Mouse (Mus musculus) central nervous system, embryonic 11.5 days (tissue): ENCODE measurements around the gene C2cd4c. TPM values are rescaled to one million over a fixed set of nuclear protein-coding genes. Genes with fewer than 3 reads are reported as not detected.

ENCODE experiments used
- polyA plus RNA-seq: library from polyadenylated mRNA; depleted of rRNA; stranded (reverse); fragments of >200 nt; gene quantifications from 2 replicates; pipeline ENCODE4 v1.2.3, GENCODE M21; 2012; rRNA removed

Gene C2cd4c
- 1.3 and 1.4 TPM in 2 replicates for polyA plus RNA-seq

DNA sequence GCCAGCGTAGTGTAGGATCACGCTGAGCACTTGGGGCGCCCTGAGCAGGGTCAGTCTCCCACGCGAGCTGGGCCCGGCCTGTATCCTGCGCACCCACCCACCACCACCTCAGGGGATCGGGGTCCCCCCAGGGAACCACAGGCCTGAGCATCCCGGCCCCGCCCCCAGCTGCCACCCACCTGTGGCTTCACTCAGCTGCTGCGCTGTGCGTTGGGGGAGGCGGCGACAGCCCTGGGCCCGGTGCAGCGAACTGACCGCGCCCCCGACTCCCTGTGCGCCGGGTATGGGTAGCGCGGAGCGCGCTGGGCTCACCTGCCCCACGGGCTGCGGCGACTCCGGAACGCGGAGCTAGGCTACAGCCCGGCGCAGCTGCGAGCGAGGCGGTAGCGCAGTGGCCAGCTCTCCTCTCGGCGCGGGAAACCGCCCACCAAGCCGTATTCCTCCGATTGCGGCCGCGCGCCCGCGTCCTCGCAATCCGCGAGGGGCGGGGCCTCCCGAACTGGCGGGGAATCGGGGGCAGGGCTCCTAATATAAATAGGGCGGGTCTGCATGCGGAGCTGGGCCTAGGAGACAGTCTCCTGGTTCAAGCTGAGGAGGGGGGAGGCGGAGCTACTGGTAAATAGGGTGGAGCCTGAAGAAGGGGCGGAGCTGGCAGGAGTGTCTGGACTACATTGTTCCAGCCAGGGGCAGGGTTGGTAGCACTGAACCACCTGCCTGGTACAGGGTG lies at the start of gene C2cd4c:
C2cd4c (minus strand) TSS at position 448 of the 727 bp plus-strand sequence.

DNA sequence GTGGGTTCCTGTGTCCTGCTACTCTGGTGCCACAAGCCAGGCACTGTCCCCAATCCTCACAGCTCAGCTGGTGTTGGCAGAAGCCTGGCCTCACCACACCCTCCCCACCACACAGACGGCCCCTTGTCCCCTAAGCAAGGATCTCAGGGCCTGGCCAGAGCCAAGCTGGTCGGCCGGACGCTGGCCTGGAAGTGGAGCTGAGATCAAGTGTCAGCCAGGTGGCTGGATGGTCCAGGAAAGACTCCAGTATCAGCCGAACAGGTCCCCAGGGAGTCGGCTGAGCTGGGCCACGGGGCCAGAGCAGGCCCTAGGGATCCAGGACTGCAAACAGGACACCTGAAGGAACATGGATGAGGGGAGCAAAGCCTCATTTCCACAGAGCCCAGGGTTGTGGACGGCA lies 31.9 kb upstream of the C2cd4c start, which contains the start of gene Odf3l2:
Odf3l2 (minus strand) TSS at position 28 of the 400 bp plus-strand sequence.

DNA sequence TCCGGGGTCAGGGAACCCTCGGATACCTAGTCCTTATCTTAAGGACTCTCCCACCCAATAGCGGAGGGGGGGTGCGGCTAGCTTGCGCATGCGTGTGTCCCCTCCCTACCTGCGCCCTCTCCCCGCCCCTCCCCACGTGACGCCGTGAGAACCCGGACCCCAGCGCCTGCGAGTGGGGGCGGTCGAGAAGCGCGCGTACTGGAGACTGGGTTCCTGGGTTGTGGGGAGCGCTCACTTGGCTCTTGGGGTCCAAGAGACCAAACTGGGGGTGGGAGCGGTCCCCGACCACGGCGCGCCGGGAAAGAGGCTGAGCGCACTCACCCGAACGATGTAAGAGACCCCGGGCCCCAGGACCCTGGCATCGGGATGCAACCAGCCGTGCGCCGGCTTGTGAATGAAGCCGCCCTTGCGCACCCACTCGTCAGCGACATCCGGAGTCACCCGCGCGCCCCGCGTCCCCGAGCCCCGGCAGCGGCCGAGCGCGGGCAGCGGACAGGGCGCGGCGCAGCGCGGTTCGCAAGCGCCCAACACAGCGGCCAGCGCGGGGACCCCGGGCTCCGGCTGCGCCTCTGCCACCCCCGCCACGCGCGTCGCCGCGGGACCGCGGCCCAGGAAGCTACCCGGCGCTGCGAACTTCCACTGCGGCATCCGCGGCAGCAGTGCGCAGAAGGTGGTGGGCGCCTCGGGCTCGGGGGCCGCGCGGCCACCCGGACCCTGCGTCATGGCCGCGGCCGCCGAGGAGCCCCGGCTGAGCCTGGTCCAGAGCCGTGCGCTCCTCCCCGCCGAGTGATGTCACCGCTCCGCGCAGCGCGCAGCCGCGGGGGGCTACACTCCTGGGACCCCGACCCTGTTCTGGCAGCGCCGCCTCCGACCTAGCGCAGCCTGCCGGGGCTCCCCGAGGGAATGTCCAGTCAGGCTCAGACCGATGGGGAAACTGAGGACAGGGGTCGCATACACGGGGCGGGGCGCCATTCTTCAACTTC lies 23.6 kb upstream of the C2cd4c start, which contains the start of gene Shc2:
Shc2 (minus strand) TSS at position 791 of the 983 bp plus-strand sequence.

DNA sequence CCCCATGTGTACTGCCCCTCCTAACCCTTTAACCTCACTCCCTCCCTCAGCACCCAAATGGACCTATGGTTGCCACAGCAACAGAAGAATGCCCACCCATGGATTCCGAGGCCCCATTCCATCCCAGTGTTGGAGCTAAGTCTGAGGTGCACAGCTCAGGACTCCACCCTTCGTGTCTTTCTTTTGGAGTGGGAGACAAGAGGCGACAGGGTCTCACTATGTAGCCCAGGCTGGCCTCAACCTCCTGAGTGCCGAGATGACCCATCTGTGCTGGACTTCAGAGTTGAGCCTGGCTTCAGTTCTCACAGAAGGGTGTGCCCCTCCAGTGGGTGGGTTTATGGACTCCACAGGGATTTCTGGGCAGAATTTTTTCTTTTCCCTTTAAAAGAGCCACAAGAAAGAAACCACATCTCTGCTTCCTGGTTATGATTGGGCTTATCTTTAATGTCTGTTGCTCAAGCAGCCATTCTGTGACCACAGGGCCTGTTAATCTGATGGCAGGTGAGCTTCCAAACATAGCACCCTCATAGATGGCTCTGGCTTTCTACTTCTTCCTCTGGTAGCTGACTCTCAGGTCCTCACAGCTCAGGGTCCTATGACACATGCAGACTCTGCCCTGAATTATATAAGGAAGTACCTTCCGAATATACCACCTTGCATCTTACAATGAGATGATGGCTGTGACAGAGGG lies 26.6 kb downstream of the C2cd4c start, which contains the start of gene Theg:
Theg (minus strand) TSS at position 271 of the 691 bp plus-strand sequence.

Other genes with a start within 250 kb of the C2cd4c start
- gene Vmn2r83, start 145.3 kb downstream of the C2cd4c start, polyA plus RNA-seq, result not detected in 2 replicates
- gene Plpp2, start 80.2 kb downstream of the C2cd4c start, polyA plus RNA-seq, result 5.5 and 10.1 TPM in 2 replicates
- 120 and 122 TPM in 2 replicates for gene Mier2, start 58.8 kb downstream of the C2cd4c start, polyA plus RNA-seq
- not detected in 2 replicates for gene Theg, start 26.7 kb downstream of the C2cd4c start, polyA plus RNA-seq
- gene Shc2, start 23.9 kb upstream of the C2cd4c start, polyA plus RNA-seq, result 29.5 and 34.5 TPM in 2 replicates
- not detected in 2 replicates for gene Odf3l2, start 31.7 kb upstream of the C2cd4c start, polyA plus RNA-seq
- 0.50 and 2.5 TPM in 2 replicates for gene Madcam1, start 50.5 kb upstream of the C2cd4c start, polyA plus RNA-seq
- gene Tpgs1, start 55.3 kb upstream of the C2cd4c start, polyA plus RNA-seq, result 47.9 and 61.7 TPM in 2 replicates
- gene Cdc34, start 68.2 kb upstream of the C2cd4c start, polyA plus RNA-seq, result 177 and 195 TPM in 2 replicates
- gene Gzmm, start 75.0 kb upstream of the C2cd4c start, polyA plus RNA-seq, result 0.81 and 1.5 TPM in 2 replicates
- 332 and 473 TPM in 2 replicates for gene Bsg, start 90.5 kb upstream of the C2cd4c start, polyA plus RNA-seq
- gene Hcn2, start 102.6 kb upstream of the C2cd4c start, polyA plus RNA-seq, result 1.0 and 1.2 TPM in 2 replicates
- 51.6 and 58.3 TPM in 2 replicates for gene Polrmt, start 132.6 kb upstream of the C2cd4c start, polyA plus RNA-seq
- gene Fgf22, start 141.1 kb upstream of the C2cd4c start, polyA plus RNA-seq, result 0.08 and 0.26 TPM in 2 replicates
- 122 and 132 TPM in 2 replicates for gene Rnf126, start 152.9 kb upstream of the C2cd4c start, polyA plus RNA-seq
- gene Fstl3, start 163.2 kb upstream of the C2cd4c start, polyA plus RNA-seq, result 1.00 and 2.3 TPM in 2 replicates
- gene Prss57, start 176.9 kb upstream of the C2cd4c start, polyA plus RNA-seq, result 0.08 and 0.16 TPM in 2 replicates
- gene Palm, start 179.5 kb upstream of the C2cd4c start, polyA plus RNA-seq, result 98.3 and 130 TPM in 2 replicates
- gene Misp, start 207.0 kb upstream of the C2cd4c start, polyA plus RNA-seq, result 0.64 and 0.96 TPM in 2 replicates
- gene Ptbp1, start 240.4 kb upstream of the C2cd4c start, polyA plus RNA-seq, result 162 and 407 TPM in 2 replicates